Mouse (Mus musculus) MEL (cell line): Measurements from ENCODE around the gene Fkbp9.
A peak's percentile ranks its signal among the peaks of the same experiment; 100 is the strongest.

Experiments
- BHLHE40 ChIP-seq: IDR thresholded peaks from 2 replicates; pipeline ENCODE4 v1.6.1; 2012; ENCODE audit warnings: low read depth, mild to moderate bottlenecking, inconsistent platforms, low read length, improper control_type of control experiment, borderline replicate concordance
- CTCF ChIP-seq, 3 experiments: IDR thresholded peaks in 2 of 3; conservative IDR thresholded peaks in 1 of 3; 2 replicates each; pipeline ENCODE4 v1.5.1; 2011 to 2012; ENCODE audit warnings: low read length in 3 of 3, low read depth in 2 of 3, mild to moderate bottlenecking in 2 of 3, improper control_type of control experiment in 1 of 3, inconsistent platforms in 1 of 3, mixed read lengths in 1 of 3, moderate library complexity in 1 of 3; ENCODE audit not compliant: control insufficient read depth in 1 of 3, insufficient read depth in 1 of 3, poor library complexity in 1 of 3, severe bottlenecking in 1 of 3
- EP300 ChIP-seq, 2 experiments: IDR thresholded peaks; 2 replicates each; pipeline ENCODE4 v1.6.1; 2011; ENCODE audit warnings: improper control_type of control experiment in 2 of 2, low read length in 2 of 2, low read depth in 1 of 2, mild to moderate bottlenecking in 1 of 2
- ETS1 ChIP-seq: IDR thresholded peaks from 2 replicates; pipeline ENCODE4 v1.6.1; 2012; ENCODE audit warnings: low read depth, mild to moderate bottlenecking, inconsistent platforms, low read length, improper control_type of control experiment, moderate library complexity
- GATA1 ChIP-seq: IDR thresholded peaks from 2 replicates; pipeline ENCODE4 v1.6.1; 2011; ENCODE audit warnings: low read depth, low read length, improper control_type of control experiment
- JUND ChIP-seq: IDR thresholded peaks from 2 replicates; pipeline ENCODE4 v1.6.1; 2011; ENCODE audit warnings: low read depth, mild to moderate bottlenecking, improper control_type of control experiment, low read length
- POLR2A ChIP-seq, 2 experiments: IDR thresholded peaks; 2 replicates each; pipeline ENCODE4 v1.6.1; 2011 to 2012; ENCODE audit warnings: low read length in 2 of 2, mild to moderate bottlenecking in 2 of 2, control low read depth in 1 of 2, improper control_type of control experiment in 1 of 2, low read depth in 1 of 2, moderate library complexity in 1 of 2; ENCODE audit not compliant: control insufficient read depth in 1 of 2, insufficient read depth in 1 of 2, poor library complexity in 1 of 2
- POLR2AphosphoS5 ChIP-seq: IDR thresholded peaks from 2 replicates; pipeline ENCODE4 v1.6.1; 2012; ENCODE audit warnings: low read depth, borderline replicate concordance, mild to moderate bottlenecking, inconsistent platforms, low read length, moderate library complexity, mixed read lengths
- RAD21 ChIP-seq: IDR thresholded peaks from 2 replicates; pipeline ENCODE4 v1.6.1; 2011; ENCODE audit warnings: mild to moderate bottlenecking, low read depth, low read length, improper control_type of control experiment
- USF1 ChIP-seq: IDR thresholded peaks from 2 replicates; pipeline ENCODE4 v1.6.1; 2014; ENCODE audit warnings: low read depth, mild to moderate bottlenecking, inconsistent platforms, low read length, improper control_type of control experiment, moderate library complexity
- ZNF384 ChIP-seq: IDR thresholded peaks from 2 replicates; pipeline ENCODE4 v1.6.1; 2012; ENCODE audit warnings: low read depth, mild to moderate bottlenecking, inconsistent platforms, low read length, improper control_type of control experiment

- TF ChIP-seq POLR2A (IDR thresholded peaks at IDR 0.05; ENCODE audit: control insufficient read depth in 1 of 2, insufficient read depth in 1 of 2, low read depth in 1 of 2, low read length in 2 of 2, poor library complexity in 1 of 2) (no peak), GATA1 (no peak), ETS1 (no peak), CTCF (IDR thresholded peaks at IDR 0.05 in 2 of 3, conservative IDR thresholded peaks at IDR 0.05 in 1 of 3; ENCODE audit: control insufficient read depth in 1 of 3, insufficient read depth in 1 of 3, low read depth in 2 of 3, low read length in 3 of 3, poor library complexity in 1 of 3, severe bottlenecking in 1 of 3) (no peak), ZNF384 (no peak), RAD21 (no peak), POLR2AphosphoS5 (no peak), EP300 (IDR thresholded peaks at IDR 0.05; ENCODE audit: low read depth in 1 of 2, low read length in 2 of 2) (no peak), USF1 (peak; percentile 46; the same call in 1 of the 2 replicates), JUND (no peak), BHLHE40 (peak; percentile 74; the same call in 1 of the 2 replicates)
Measured at GRCm38 (mm10) chr6:56901336-56901735, 69.5 kb downstream of the Fkbp9 start.
